Mouse (Mus musculus) CH12F3 (cell line): Measurements from ENCODE around the gene Crim1.

Experiments used
- in situ Hi-C: fragments of 300-500 bp; cut with MboI; formaldehyde crosslinking; loops from 2 replicates; pipeline ENCODE4 v1.14.3; 2020; ENCODE audit warnings: low sequenced_read_pairs

The Crim1 gene

DNA sequence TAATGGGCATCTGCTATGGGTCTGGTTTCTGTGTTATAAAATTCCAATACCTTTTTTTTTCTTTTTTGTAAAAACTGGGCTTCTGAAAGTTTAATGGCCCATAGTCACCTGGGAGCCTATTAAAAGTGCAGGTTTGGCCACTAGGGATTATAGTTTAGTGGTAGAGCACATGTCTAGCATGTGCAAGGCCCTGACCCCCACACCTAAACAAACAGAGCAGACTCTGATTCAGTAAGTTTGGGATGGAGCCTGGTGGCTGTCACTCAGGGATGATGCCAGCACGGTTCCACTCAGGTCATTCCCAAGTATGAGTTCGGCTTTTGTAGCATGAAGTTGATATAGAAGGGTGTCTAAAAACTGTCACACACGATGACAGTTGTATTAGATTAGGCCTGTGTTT lies 8.8 kb downstream of the Crim1 start:
- in situ Hi-C loops, result no loop called here

DNA sequence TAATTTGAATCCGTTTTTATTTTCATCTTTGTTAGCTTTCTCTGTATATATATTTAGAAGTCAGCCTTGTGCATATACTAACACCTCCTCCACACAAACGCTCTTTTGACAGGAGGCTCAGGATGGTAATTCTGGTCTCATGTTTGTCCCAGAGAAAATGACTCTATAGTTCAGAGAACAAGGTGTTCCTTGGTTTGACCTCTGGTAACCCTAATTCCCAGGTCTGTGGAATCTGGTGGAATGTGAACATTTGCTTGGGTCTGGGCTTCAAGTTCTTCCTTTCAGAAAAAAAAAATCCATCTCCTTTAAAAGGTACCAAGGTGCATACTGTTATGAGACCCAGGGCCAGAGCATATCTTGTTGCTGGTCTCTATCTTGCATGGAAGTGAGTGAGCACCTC lies 9.6 kb downstream of the Crim1 start:
- in situ Hi-C loops, result no loop called here

DNA sequence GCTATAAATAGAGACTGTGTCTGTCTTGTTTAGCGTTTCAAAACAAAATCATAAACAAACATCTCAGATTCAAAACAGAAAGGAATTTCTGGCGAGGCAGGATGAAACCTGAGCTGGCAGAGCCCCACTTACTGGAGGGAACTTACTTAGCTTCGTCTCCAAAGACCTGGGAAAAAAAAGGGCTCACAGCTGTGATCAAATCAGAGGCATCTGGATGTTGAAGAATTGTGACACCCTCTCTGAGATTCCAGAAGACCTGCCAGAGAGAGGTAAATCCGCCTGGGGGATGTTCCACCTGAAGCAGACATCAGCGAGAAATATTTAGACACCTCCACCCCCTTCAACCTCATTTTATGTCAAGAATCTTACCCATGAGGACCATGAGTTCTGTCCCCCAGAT lies 11.8 kb downstream of the Crim1 start:
- in situ Hi-C loops, result no loop called here

DNA sequence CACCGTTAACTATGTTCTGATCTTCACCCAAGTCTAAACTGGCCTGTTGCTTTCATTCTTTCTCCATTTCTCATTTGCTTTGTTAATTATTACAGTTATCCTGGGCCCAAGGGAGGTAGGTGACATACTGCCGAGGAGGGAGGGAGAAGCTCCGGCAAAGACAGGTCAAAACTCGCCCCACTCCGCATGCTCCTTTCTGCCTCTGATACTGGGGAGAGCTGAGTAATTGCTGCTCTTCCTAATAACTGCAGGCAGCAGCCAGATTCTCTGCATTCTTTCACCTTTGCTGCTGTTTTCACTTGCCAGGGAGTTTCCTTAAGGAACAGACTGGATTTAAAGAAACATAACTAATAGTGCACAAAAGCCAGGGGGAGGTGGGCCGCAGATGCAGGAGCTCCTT lies 13.1 kb downstream of the Crim1 start:
- in situ Hi-C loops, result no loop called here

DNA sequence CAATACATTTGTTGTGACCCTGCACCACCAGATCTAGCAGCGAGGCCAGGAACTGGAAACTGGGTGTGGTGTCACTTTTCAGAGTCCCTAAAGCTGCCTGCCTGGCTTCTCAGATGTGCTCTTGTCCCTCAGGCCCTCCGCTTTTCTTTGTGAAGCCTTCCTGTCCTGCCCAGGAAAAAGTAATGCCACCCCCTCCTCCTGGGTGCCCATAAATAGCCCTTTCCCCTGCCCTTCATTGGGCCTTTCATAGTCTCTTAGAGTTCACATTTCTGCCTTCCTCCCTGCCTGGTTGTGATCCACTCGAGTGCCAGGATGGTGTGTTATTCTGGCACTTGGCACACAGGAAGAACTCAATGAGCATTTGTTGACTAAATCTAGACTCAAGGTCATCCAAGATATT lies 16.5 kb downstream of the Crim1 start:
- in situ Hi-C loops, result no loop called here

DNA sequence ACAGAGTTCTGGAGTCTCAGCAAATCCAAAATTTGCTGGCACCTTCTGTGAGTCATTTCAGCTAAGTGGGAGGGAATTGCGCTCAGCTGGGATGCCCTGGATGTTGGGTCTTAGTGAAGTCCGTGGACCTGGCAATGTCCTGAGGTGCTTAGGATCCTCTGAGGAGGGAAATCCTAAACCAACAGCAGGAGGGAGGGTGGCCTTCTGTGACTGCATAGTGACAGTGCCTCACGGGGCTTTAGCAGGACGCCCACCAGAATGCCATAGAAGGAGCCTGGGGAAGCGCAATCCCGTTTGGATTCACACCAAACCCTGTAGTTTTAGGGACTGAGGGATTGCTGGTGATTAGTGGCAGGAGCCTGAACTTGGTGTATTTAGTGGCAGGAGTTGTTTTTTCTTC lies 17.4 kb downstream of the Crim1 start:
- in situ Hi-C loops, result no loop called here

DNA sequence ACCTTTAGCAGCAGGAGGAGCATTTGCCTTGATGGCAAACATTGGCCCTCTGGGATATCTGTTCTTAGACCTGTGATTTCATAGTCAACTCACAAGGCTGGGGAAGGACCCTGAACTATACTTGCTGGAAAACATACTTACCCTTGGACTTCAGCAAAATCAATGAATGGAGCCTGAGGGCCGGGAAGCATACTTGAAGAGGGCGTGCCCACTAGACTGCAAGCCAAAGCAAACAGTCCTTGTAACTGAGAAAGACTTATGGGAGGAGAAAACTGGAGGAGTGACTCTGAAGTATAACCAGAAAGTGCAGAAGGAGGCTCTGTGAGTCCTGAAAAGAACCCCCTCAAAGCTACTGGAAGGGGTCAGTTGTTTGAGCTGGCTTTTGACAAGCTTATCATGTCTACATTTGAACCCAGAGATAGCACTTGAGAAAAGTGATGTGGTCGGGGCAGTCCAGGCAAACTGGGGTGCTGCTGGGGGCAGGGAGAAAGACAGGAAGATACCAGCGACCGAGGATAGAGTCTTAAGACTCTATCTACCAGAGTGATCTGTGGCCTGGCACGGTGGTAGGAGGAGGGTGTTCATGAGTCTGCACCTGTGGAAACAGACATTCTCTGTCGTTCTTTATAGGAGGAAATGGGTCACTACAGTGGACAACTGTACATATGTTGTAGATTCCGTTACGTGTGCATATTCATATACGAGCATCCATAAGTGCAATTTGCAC lies 18.6 kb downstream of the Crim1 start:
- in situ Hi-C loops, result no loop called here

DNA sequence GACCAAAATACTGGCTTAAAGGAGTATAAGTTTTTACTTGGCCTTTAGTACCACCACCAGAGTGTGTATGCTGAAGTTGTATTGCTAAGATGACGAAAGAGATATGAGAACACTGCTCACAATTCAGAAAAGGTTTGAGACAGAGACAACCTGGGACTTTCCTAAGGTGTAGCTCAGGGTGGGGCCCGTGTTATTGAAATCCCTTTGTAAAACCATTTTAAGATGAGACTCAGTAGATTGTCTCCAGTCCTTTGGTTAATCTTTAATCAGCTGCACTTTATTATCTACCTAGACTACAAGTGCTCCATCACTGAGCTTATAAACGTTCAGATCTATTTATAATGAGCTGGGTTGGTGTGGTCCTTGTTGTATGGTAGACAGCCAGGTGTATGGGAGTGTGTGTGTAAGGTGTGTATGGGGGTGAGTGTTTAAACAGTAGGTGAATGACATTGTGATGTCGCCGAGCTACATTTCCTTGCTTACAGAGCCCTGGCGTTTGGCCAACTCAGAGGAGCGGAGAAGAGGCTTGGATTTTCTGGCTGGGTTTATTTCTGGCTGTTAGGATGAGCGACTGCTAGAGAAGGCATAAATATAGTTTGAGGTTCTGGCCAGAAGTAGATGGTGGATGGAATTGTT lies 21.1 kb downstream of the Crim1 start:
- in situ Hi-C loops, result no loop called here

DNA sequence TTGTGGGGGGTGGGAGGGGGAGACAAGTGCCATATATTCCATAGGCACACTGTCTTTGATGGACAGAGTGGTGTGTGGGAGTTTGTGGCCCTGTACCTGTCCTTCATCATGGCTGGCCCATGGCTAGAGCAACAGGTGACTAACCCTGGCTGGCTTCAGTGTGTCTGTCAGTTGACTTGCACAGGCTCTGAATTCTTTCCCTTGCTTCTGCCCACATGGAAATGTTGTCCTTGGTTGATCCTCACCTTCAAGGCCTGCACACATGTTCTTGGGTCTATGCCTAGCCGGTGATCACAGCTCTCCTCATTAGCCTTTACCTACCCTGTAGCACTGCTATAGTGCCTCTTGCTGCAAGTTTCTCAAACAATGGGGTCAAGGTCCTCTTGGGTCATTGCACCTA lies 21.8 kb downstream of the Crim1 start:
- in situ Hi-C loops, result no loop called here

DNA sequence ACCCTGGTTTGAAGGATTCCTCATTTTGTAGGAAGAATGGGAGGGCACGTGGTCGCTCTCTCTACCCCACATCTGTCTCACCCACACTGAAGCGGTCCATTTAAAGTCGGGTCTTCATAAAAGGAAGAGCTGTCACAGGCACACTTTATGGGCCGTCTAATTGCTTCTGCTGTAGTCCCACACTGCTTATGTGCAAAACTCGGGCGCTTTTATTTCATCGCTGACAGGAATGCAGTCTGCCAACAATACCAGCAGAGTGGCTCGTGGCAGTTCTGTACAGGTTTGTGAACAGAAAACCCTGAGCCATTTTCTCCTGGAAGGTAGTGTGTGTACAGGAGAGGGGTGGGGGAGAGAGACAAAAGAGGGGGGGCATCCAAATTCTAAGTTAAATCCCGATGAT lies 23.9 kb downstream of the Crim1 start:
- in situ Hi-C loops, result no loop called here

DNA sequence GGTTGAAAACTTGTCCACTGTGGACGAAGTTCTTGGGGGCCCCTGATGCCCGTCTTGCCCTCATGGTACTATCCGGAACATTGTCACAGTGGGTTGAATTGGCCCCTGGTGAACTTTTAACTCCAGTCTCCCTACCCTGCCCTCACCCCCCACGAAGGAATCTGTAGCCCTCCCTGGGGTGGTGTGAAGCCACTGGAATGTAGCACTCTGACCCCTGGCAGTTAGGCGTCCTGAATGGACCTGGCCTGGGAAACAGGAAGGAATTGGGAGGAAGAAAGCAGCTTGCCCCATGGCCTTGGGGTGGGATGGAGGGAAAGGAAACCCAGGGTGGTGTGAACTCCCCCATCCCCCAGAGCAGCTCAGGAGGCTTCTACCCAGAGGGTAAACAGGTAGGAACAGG lies 25.5 kb downstream of the Crim1 start:
- in situ Hi-C loops, result no loop called here

DNA sequence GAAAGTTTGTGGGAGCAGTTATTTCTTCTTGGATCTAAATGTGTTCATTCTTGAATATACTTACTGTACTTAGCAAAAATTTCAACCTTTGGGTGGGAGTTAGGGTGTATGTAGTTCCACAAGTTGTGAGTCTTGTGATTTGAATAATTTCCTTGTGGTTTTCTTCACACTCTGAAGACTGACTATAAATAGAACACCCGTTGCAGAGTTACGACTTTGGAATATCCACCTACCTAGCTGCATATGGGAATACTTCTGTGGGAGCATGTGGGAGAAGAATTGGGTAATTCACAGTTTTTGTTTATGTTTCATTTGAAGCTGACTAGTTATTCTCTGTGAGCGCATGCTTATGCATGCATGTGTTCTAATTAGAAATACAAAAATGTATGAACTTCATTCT lies 27.2 kb downstream of the Crim1 start:
- in situ Hi-C loops, result no loop called here

DNA sequence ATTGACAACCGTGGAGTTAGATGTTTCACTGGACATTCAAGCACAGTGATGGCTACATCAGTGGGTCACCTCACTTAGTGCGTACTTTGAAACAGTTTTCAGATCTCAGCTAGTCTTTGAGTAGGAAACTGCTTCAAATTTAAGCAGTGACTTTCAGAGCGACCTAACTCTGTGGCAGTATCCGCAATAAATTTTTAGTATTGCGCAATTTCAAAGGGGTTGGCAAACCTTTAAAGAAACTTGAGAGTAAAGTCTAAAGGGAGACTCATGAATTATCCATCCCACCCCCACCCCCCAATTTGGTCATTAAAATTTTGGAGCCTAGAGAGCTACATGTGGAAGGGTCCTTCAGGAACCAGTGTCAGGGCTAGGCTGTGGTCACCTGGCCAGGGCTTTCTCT lies 31.5 kb downstream of the Crim1 start:
- in situ Hi-C loops, result no loop called here

DNA sequence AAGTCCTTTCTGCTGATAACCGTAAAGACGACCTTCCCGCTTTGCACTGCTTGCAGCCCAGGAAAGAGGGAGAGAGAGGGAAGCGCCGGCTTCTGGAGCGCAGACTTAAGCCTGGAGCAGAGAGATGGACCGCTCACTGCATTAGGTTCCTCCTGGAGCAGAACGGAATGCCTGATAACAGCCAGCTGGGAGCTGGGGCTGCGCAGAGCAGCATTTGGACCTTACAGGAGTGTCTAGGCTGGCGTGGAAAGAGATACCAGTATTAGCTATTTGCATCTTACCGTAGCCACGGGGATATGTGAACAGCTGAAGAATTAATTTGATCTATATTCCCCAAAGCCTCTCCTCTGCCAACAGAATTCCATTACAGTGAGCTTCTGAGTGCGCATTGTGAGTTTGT lies 32.7 kb downstream of the Crim1 start:
- in situ Hi-C loops, result no loop called here

DNA sequence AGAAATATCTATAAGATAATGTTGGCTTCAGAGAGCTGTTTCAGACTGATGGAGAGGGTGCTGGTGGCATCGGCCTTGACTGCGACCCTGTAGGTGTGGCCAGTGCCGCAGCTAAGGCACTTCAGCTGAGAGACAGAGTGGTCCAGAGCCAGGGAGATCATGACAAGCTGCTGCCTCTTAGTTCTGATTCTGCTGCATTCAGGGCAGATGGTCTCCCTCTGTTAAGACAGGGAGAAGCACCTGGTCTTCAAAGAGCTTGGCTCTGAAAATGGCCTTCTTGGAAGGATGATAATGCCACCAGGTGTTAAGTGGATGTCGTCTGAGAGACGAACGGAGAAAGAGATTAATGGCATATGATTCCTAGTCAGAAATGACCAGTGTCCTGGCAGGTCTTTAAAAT lies 33.8 kb downstream of the Crim1 start:
- in situ Hi-C loops, result no loop called here

DNA sequence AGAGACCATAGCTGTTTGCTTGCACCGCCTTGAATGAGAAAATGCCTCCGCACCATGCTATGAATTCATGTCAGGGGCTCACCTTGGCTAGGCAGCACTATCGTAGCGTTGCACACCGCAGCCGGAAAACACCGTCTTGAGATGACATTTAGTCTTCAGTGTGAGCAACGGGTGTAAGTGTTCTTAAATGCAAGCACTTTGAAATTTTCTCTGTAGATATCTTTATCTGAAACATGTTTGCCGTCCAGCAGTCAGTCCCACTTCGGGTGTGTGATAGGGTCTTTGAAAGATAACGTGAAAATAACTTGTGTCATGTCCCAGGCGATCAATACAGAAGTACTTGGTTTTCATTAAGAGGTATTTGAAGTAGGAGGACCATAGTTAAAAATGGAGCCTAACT lies 36.1 kb downstream of the Crim1 start:
- in situ Hi-C loops, result no loop called here

DNA sequence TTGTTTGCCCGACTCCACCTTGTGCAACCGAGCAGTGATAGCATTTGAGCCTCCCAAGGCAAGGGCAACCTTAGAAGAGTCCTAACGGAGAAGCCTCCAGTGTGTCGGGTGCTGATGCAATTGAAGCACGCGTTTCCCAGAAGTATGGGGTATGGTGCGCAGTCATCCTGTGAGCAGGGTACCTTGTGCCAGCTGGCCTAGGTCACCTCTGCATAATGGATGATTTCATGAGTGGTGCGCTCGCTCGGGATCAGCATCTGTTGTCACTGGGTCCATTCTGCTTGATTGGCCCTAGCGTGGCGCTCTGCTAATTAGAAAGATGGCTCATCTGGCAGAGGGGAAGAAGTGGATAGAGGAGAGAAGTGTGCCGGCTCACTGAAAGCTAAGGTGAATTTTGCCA lies 37.9 kb downstream of the Crim1 start:
- in situ Hi-C loops, result no loop called here

DNA sequence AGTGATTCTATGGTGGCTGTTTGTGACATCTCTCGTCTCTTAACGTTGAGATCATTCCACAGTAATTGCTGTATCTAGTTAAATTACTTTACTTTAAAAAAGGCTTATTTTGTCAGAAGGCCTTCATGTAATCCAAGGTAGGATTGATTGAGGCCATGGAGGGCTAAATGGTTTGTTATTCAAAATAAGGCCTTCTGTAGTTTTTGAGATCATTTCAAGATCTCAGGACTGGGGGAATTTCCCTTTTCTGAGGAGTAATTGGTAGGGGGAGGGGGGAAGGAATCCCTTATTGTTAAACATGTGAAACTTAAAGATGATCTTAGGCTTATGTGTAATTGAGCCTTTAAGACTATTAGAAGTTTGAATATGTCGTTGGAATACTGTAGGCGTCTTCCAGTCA lies 40.1 kb downstream of the Crim1 start:
- in situ Hi-C loops, result no loop called here

DNA sequence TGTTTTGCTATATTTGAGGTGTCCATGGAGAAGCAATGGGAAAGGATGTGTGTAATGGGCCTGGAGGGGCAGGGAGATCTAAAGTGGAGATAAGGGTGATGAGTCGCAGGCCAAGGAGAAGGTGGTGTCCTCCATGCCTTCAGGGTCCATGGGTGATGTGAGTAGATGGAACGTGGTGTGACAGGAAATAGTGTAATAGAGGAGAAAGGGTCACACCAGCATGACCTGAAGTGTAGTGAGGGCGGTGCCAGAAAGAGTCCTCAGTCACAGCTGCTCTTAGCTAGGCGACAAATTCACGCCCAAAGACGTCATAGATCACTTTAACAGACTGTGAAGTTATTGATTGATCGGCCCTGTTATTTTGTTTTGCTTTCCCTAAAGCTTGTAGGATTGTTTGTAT lies 41.2 kb downstream of the Crim1 start:
- in situ Hi-C loops, result no loop called here

DNA sequence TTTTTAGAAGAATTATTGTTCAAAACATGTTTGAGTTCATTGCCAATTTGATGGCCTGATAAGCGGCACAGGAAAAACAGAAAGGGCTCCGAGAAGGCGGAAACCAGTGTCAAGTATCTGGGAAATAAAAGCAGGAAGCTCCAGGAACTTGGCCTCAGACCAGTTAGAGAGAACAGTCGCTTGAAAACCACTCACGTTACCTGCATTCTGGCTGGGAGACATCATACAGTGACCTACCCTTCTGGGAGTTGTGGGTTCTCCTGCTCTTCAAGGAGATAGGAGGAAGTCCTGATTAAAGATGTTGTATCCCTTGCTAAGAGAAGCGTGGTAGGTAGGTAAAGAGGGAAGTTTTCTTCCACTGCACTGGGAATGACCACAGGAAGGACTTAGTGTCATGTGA lies 44.7 kb downstream of the Crim1 start:
- in situ Hi-C loops, result no loop called here

DNA sequence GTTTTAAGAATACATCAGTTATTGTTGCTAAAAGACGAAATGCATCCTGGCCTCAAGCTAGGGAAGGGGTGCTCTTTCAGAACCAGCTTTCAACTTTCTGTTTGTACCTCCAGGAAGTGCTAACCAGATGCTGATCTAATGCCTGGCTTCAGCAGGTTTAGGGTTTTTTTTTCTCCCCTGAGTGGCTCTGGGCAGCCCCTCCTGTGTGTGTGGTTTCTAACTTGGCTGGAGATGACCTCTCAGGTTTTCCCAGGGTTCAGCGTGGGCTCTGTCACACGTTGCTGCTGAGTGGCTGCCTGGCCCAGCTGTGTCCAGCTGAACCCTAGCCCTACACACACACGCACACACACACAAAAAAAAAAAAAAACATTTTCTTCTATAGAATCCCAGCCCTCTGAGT lies 45.4 kb downstream of the Crim1 start:
- in situ Hi-C loops, result no loop called here

DNA sequence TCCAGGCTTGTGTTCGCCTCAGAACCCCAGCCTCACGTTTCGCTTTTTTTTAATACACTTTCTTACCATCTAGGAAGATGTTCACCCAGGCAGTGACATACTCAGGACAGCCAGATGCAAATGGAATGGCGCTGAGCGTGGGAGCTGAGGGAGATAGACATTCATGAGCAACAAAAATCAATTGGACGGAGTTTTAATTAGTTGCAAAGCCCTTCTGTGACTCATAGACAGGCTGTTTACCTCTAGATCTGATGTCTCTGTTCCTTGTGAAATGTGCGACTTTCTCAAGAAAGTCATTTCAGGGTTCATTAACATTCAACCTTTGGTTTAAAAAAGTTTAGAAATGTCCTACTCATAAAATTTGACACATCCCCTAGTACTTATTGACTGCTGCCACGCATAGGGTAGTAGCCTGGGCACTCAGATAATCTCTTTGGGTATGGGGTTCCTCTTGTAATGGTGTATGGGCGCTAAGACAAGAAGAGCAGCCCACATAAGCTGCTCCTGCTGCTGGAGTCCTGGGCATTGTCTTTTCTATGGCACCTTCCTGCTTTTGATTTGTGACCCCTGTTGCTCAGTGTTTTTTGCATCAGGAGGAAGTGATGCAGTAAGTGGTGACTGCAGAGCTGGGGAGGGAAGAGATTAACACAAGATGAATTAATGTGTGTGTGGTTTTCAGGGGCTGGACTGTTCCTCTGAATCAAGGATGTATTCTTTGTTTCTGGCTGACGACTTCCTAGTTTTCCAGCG lies 46.8 kb downstream of the Crim1 start:
- in situ Hi-C loops, result no loop called here
